Mouse (Mus musculus): ENCODE measurements around the gene Stim2.

DNA sequence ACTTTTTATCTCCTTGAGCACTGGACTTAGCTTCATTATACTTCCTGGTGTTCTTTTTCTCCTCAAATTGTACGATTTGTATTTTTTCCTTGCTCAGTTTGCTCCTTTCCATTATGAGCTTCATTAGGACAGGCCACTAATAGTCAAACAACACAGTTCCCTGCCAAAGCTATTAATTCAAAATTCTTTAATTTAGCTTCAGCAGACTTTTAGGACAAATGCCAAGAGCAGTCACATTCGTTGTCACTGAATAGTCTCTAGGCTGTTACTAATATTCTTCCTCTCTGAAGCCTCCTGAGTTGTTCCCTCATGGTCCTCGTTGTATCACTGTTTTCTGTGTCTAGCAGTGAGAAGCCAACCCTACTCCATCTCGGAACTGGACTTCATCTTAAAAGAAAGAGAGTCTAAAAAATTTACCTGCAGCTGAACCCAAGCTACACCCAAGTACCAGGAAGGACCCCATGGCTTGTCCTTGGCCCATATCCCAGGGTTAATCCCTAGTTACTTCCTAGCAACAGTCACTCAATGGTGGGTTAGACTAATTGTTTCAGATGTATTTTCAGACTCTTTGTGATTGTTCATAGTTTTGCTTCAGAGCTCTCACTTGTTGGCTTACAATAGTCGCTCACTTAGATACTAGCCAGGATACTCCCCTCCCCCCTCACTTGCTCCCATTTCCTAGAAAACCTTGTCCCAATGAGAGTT is 149.9 kb downstream of the Stim2 start:
- TF ChIP-seq CTCF (IDR thresholded peaks at IDR 0.05) (no peak), EP300 (IDR thresholded peaks at IDR 0.05) (no peak)

Measured in lung, postnatal 0 days (tissue).